Mouse (Mus musculus): ENCODE data around the gene Capzb. TPM values are rescaled to one million over a fixed set of nuclear protein-coding genes. Genes with fewer than 3 reads are reported as not detected.

Capzb gene
- polyA plus RNA-seq, 1 experiment from 2014 or later = 382 TPM

DNA sequence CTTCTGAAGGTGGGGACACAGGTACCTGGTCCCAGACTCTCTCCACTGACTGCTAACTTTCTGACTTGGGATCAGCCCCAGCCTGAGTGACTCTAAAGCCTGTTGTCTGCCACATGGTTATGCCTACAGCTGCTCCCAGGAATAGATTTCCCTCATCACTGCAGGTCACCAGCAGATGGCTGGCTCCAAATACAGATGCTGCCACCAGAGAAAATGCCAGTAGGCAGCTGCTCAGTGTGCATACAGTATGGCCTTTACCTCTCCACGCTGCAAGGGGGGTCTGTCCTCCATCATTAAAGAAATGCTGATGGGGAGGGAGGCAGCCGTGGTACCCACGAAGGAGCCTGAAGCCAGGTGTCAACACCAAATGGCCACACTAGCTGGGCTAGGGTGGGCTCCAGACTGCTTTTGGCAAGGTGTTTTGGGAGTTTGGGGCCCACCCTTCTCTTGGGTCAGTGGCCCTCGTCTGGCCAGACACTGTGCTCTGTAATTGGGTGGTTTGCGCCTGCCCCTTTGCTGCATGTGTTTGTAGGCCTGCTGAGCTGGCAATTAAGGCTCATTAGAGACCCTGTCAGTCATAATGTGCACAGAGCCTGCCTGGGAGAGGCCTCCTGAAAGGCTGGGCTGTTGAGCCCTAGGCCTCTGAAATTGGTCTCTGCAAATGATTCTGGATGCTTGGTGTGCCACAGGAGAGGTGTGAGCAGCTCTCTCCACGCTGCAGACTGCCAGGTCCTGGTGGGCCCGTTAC is 53.6 kb downstream of the Capzb start:
- Histone ChIP-seq H3K36me3 (ENCODE audit: control insufficient read depth, insufficient read depth) (no peaks in the 10 kb centered on the region), H3K4me3 (ENCODE audit: low read length) (no peak overlapping the region), H3K9ac (ENCODE audit: low read length) (no peak overlapping the region), H3K9me3 (replicated peaks; ENCODE audit: control insufficient read depth, low read length) (no peaks in the 10 kb centered on the region), H3K4me2 (ENCODE audit: low read depth, low read length) (no peak overlapping the region), H3K4me1 (ENCODE audit: control insufficient read depth, insufficient read depth, low read length) (peaks cover 55% of the 10 kb centered on the region), H3K27me3 (ENCODE audit: control insufficient read depth, insufficient read depth, low read length) (no peaks in the 10 kb centered on the region), H3K27ac (ENCODE audit: low read length) (no peak overlapping the region)
- WGBS = 69% methylated on average over 7 of the region's 7 CpGs
- ATAC-seq (replicated peaks; ENCODE audit: extremely low read depth, insufficient read depth, low FRiP score) = no peak

DNA sequence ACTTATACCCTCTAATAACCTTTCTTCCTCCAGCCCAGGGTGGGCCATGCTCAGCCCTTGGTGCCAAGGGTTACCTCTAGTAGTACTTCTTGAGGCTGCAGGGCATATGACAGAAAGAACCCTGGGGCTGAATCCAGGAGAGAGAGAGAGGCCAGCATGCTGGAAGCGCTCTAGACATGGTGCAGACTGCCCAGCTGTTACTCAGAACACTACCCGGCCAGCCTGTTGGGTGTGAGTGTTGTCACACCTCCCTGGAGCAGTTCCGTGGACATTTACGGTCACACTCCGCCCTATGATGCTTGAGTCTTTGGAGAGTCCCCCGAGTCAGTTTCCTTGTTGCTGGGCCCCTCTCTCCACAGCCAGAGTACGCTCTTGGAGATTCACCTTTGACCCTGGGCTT is 55.3 kb downstream of the Capzb start:
- no peak for ATAC-seq (replicated peaks; ENCODE audit: extremely low read depth, insufficient read depth, low FRiP score)
- Histone ChIP-seq H3K36me3 (ENCODE audit: control insufficient read depth, insufficient read depth) (no peaks in the 10 kb centered on the region), H3K9me3 (replicated peaks; ENCODE audit: control insufficient read depth, low read length) (no peaks in the 10 kb centered on the region), H3K9ac (ENCODE audit: low read length) (no peak overlapping the region), H3K4me3 (ENCODE audit: low read length) (no peak overlapping the region), H3K4me1 (ENCODE audit: control insufficient read depth, insufficient read depth, low read length) (peaks cover 44% of the 10 kb centered on the region), H3K27ac (ENCODE audit: low read length) (no peak overlapping the region), H3K27me3 (ENCODE audit: control insufficient read depth, insufficient read depth, low read length) (no peaks in the 10 kb centered on the region), H3K4me2 (ENCODE audit: low read depth, low read length) (no peak overlapping the region)
- WGBS = 58% methylated on average over 7 of the region's 7 CpGs

DNA sequence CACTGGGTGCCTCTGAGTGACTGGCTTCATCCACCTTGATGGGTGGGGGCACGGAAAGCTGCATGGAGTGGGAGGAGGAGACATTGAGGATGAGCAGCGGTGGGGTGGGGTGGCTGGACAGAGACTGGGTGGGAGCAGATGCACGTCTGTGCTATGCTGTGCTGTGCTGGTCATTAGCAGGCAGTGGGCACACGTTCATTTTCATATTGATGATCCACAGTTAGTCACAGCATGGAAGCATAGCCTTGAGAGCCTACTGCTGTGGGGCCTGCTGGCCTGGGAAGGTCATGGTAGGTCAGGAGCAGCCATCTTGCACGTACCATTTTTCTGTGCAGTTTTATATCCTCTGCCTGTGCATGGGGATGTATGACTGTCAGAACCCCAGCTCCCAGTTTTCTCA is 56.0 kb downstream of the Capzb start:
- Histone ChIP-seq H3K9ac (ENCODE audit: low read length) (no peak overlapping the region), H3K4me1 (ENCODE audit: control insufficient read depth, insufficient read depth, low read length) (peaks cover 39% of the 10 kb centered on the region), H3K36me3 (ENCODE audit: control insufficient read depth, insufficient read depth) (no peaks in the 10 kb centered on the region), H3K9me3 (replicated peaks; ENCODE audit: control insufficient read depth, low read length) (no peaks in the 10 kb centered on the region), H3K27me3 (ENCODE audit: control insufficient read depth, insufficient read depth, low read length) (no peaks in the 10 kb centered on the region), H3K4me2 (ENCODE audit: low read depth, low read length) (no peak overlapping the region), H3K4me3 (ENCODE audit: low read length) (no peak overlapping the region), H3K27ac (ENCODE audit: low read length) (0 out of 2 replicates have a peak overlapping the region, but pooled peaks have one; percentile 11)
- 77% methylated on average over 5 of the region's 5 CpGs for WGBS
- ATAC-seq (replicated peaks; ENCODE audit: extremely low read depth, insufficient read depth, low FRiP score) = no peak

DNA sequence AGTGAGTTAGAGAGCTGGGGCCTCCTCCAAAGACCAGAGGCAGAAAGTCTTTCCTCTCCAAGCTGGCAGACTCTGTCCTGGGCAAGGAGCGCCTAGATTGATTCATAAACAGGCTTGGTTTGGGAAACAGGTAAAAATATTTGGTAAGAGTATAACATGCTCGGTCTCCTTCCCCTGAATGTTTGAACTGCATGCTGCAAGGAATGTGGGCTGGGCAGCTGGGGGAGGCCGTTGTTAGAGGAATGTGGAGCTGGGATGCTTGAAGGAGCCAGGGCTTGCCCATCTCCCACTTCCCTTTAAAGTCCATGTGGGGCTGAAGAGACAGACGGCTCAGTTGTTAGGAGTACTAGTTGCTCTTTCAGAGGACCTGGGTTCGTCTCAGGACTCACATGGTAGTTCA is 57.3 kb downstream of the Capzb start:
- Histone ChIP-seq H3K9ac (ENCODE audit: low read length) (no peak overlapping the region), H3K4me2 (ENCODE audit: low read depth, low read length) (no peak overlapping the region), H3K4me1 (ENCODE audit: control insufficient read depth, insufficient read depth, low read length) (peaks cover 39% of the 10 kb centered on the region), H3K36me3 (ENCODE audit: control insufficient read depth, insufficient read depth) (no peaks in the 10 kb centered on the region), H3K27ac (ENCODE audit: low read length) (peak overlapping the region; percentile 38), H3K4me3 (ENCODE audit: low read length) (no peak overlapping the region), H3K9me3 (replicated peaks; ENCODE audit: control insufficient read depth, low read length) (no peaks in the 10 kb centered on the region), H3K27me3 (ENCODE audit: control insufficient read depth, insufficient read depth, low read length) (no peaks in the 10 kb centered on the region)
- no peak for ATAC-seq (replicated peaks; ENCODE audit: extremely low read depth, insufficient read depth, low FRiP score)
- 35% methylated on average over 5 of the region's 5 CpGs for WGBS

DNA sequence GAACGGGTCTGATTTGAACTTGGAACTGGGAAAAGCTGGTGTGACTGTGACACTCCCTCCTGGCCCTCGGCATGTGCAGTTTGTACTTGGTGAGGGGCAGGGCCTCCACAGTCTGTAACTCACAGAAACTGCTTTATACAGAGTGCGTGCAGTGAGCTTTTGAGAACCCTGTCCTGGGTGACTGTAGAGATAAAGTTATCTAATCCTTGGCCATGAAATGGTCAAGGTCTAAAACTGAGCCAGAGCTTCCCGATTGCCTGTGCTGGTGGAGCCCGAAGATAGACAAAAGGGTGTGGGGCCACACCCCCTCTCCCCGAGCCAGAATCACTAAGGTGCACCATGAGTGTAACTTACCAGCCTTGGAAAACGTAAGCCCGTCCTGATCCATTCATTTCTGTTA is 58.2 kb downstream of the Capzb start:
- peaks cover 39% of the 10 kb centered on the region for H3K4me1 ChIP-seq (ENCODE audit: control insufficient read depth, insufficient read depth, low read length)
- 0 out of 2 replicates have a peak overlapping the region, but pooled peaks have one; percentile 12 for H3K9ac ChIP-seq (ENCODE audit: low read length)
- no peaks in the 10 kb centered on the region for H3K9me3 ChIP-seq (replicated peaks; ENCODE audit: control insufficient read depth, low read length)
- H3K27ac ChIP-seq (ENCODE audit: low read length) = peak overlapping the region; percentile 38
- ATAC-seq (replicated peaks; ENCODE audit: extremely low read depth, insufficient read depth, low FRiP score) = no peak
- H3K4me3 ChIP-seq (ENCODE audit: low read length) = no peak overlapping the region
- 36% methylated on average over 8 of the region's 8 CpGs for WGBS
- H3K36me3 ChIP-seq (ENCODE audit: control insufficient read depth, insufficient read depth) = no peaks in the 10 kb centered on the region
- no peak overlapping the region for H3K4me2 ChIP-seq (ENCODE audit: low read depth, low read length)
- H3K27me3 ChIP-seq (ENCODE audit: control insufficient read depth, insufficient read depth, low read length) = no peaks in the 10 kb centered on the region

- WGBS = 52% methylated on average over 22 of the region's 22 CpGs
- no peaks in the 10 kb centered on the region for H3K27me3 ChIP-seq (ENCODE audit: control insufficient read depth, insufficient read depth, low read length)
- H3K4me1 ChIP-seq (ENCODE audit: control insufficient read depth, insufficient read depth, low read length) = peaks cover 39% of the 10 kb centered on the region
- no peak overlapping the region; the same call in 1 of the 2 replicates for H3K9ac ChIP-seq (ENCODE audit: low read length)
- no peak overlapping the region for H3K4me3 ChIP-seq (ENCODE audit: low read length)
- H3K36me3 ChIP-seq (ENCODE audit: control insufficient read depth, insufficient read depth) = peaks cover 4% of the 10 kb centered on the region; the same call in 1 of the 2 replicates
- no peaks in the 10 kb centered on the region for H3K9me3 ChIP-seq (replicated peaks; ENCODE audit: control insufficient read depth, low read length)
- H3K27ac ChIP-seq (ENCODE audit: low read length) = peak overlapping the region; percentile 60
- no peak overlapping the region for H3K4me2 ChIP-seq (ENCODE audit: low read depth, low read length)
- ATAC-seq (replicated peaks; ENCODE audit: extremely low read depth, insufficient read depth, low FRiP score) = peak; percentile 55
Observed at GRCm38 (mm10) chr4:139252051-139252760, 59.5 kb downstream of the Capzb start.

DNA sequence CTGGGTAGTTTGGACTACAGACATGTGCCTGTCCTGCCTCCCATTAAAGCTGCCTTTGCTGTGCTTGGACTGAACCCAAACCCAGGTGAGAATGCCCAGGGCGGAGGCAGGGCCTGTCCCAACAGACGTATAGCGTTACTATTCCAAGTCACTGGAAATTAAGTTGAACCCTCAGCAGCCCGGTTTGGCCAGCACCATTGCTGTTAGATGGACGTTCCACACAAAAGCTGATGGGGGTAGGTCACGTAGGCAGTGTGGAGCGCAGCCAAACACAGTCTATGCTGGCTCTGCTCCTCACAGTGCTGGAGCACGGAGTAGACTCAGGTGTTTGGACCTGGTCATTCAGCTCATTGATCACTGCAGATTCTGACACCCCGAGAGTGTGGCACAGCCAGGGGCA is 60.5 kb downstream of the Capzb start:
- Histone ChIP-seq H3K9me3 (replicated peaks; ENCODE audit: control insufficient read depth, low read length) (no peaks in the 10 kb centered on the region), H3K9ac (ENCODE audit: low read length) (no peak overlapping the region), H3K4me2 (ENCODE audit: low read depth, low read length) (no peak overlapping the region), H3K36me3 (ENCODE audit: control insufficient read depth, insufficient read depth) (peaks cover 13% of the 10 kb centered on the region; the same call in 1 of the 2 replicates), H3K27me3 (ENCODE audit: control insufficient read depth, insufficient read depth, low read length) (no peaks in the 10 kb centered on the region), H3K4me1 (ENCODE audit: control insufficient read depth, insufficient read depth, low read length) (peaks cover 37% of the 10 kb centered on the region), H3K4me3 (ENCODE audit: low read length) (no peak overlapping the region), H3K27ac (ENCODE audit: low read length) (no peak overlapping the region)
- 83% methylated on average over 9 of the region's 9 CpGs for WGBS
- no peak for ATAC-seq (replicated peaks; ENCODE audit: extremely low read depth, insufficient read depth, low FRiP score)

DNA sequence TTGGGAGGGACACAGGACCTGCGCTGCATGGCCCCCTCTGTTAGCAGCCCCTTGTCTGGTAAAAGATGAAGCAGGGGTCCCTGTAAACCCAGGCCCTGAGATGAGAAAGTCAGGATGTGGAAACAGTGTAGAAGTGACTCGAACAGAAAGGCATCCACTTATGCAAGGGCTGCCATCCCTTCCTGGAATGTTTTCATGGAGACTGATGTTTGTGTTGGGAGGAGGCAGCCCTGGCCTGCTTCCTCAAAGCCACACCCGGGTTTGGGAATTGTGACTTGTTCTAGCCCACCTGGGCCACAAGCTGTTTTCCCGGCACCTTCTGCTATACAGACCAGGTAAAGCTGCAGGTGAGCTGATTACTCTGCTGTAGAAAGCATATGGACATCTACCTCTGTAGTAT is 63.4 kb downstream of the Capzb start:
- H3K9me3 ChIP-seq (replicated peaks; ENCODE audit: control insufficient read depth, low read length) = no peaks in the 10 kb centered on the region
- no peak overlapping the region for H3K4me2 ChIP-seq (ENCODE audit: low read depth, low read length)
- WGBS = 69% methylated on average over 4 of the region's 4 CpGs
- H3K4me1 ChIP-seq (ENCODE audit: control insufficient read depth, insufficient read depth, low read length) = peaks cover 7% of the 10 kb centered on the region
- H3K27ac ChIP-seq (ENCODE audit: low read length) = no peak overlapping the region
- peaks cover 16% of the 10 kb centered on the region for H3K36me3 ChIP-seq (ENCODE audit: control insufficient read depth, insufficient read depth)
- no peak for ATAC-seq (replicated peaks; ENCODE audit: extremely low read depth, insufficient read depth, low FRiP score)
- H3K9ac ChIP-seq (ENCODE audit: low read length) = no peak overlapping the region
- H3K27me3 ChIP-seq (ENCODE audit: control insufficient read depth, insufficient read depth, low read length) = no peaks in the 10 kb centered on the region
- H3K4me3 ChIP-seq (ENCODE audit: low read length) = no peak overlapping the region

DNA sequence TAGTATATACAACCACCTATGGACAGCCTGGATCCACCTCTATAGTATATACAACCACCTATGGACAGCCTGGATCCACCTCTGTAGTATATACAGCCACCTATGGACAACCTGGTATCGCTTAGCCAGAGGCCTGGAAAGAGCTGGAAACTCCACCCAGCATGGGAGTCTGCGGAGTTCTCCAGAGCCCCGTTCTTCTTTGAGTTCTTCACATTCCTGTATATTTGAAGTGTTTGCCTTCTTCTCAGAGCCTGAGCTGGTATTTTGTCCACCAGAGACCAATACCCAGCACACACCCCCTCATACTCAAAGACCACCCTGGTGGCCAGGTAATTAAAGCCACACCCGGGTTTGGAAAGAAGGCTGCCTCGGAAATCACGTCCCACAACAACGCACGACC is 64.0 kb downstream of the Capzb start:
- Histone ChIP-seq H3K4me1 (ENCODE audit: control insufficient read depth, insufficient read depth, low read length) (peaks cover 2% of the 10 kb centered on the region), H3K4me3 (ENCODE audit: low read length) (no peak overlapping the region), H3K9ac (ENCODE audit: low read length) (no peak overlapping the region), H3K4me2 (ENCODE audit: low read depth, low read length) (no peak overlapping the region), H3K27ac (ENCODE audit: low read length) (no peak overlapping the region), H3K27me3 (ENCODE audit: control insufficient read depth, insufficient read depth, low read length) (no peaks in the 10 kb centered on the region), H3K9me3 (replicated peaks; ENCODE audit: control insufficient read depth, low read length) (no peaks in the 10 kb centered on the region), H3K36me3 (ENCODE audit: control insufficient read depth, insufficient read depth) (peaks cover 16% of the 10 kb centered on the region)
- WGBS = 88% methylated on average over 8 of the region's 8 CpGs
- ATAC-seq (replicated peaks; ENCODE audit: extremely low read depth, insufficient read depth, low FRiP score) = no peak

Measured in heart, embryonic 16.5 days (tissue).